Mouse (Mus musculus): ENCODE data around the gene Slc39a8. TPM values are rescaled to one million over a fixed set of nuclear protein-coding genes. Genes with fewer than 3 reads are reported as not detected.

The Slc39a8 gene
- polyA plus RNA-seq, 1 experiment from 2014 or later = 21.7 TPM

GRCm38 (mm10) chr3:135887033-135887855 lies 62.2 kb downstream of the Slc39a8 start:
- Histone ChIP-seq H3K4me1 (ENCODE audit: control insufficient read depth, insufficient read depth, low read length) (0 out of 2 replicates have a peak, but pooled peaks cover 2% of the 10 kb centered on the region), H3K9ac (ENCODE audit: low read length) (no peak overlapping the region), H3K27me3 (ENCODE audit: control insufficient read depth, insufficient read depth, low read length) (no peaks in the 10 kb centered on the region), H3K4me3 (ENCODE audit: low read depth, low read length) (no peak overlapping the region), H3K9me3 (ENCODE audit: control insufficient read depth, low read length) (no peaks in the 10 kb centered on the region), H3K36me3 (ENCODE audit: control insufficient read depth, insufficient read depth, low read length) (no peaks in the 10 kb centered on the region), H3K4me2 (no peak overlapping the region), H3K27ac (ENCODE audit: low read depth, low read length) (peak overlapping the region; percentile 25; the same call in 1 of the 2 replicates)
- no peak for DNase-seq (ENCODE audit: low spot score, missing footprints)
- peak; percentile 58 for ATAC-seq (ENCODE audit: low FRiP score)
- 71% methylated on average over 9 of the region's 9 CpGs for WGBS

- Histone ChIP-seq H3K9ac (ENCODE audit: low read length) (no peak overlapping the region), H3K9me3 (ENCODE audit: control insufficient read depth, low read length) (no peaks in the 10 kb centered on the region), H3K4me1 (ENCODE audit: control insufficient read depth, insufficient read depth, low read length) (0 out of 2 replicates have a peak, but pooled peaks cover 2% of the 10 kb centered on the region), H3K4me3 (ENCODE audit: low read depth, low read length) (no peak overlapping the region), H3K36me3 (ENCODE audit: control insufficient read depth, insufficient read depth, low read length) (no peaks in the 10 kb centered on the region), H3K4me2 (no peak overlapping the region), H3K27ac (ENCODE audit: low read depth, low read length) (no peak overlapping the region; the same call in 1 of the 2 replicates), H3K27me3 (ENCODE audit: control insufficient read depth, insufficient read depth, low read length) (no peaks in the 10 kb centered on the region)
- DNase-seq (ENCODE audit: low spot score, missing footprints) (no peak), ATAC-seq (ENCODE audit: low FRiP score) (peak; percentile 83)
- WGBS = 51% methylated on average over 5 of the region's 5 CpGs
These were observed 62.7 kb downstream of the Slc39a8 start for GRCm38 (mm10) chr3:135887856-135888155.

- H3K27me3 ChIP-seq (ENCODE audit: control insufficient read depth, insufficient read depth, low read length) = no peaks in the 10 kb centered on the region
- H3K4me2 ChIP-seq = no peak overlapping the region
- ATAC-seq (ENCODE audit: low FRiP score) = no peak
- H3K9ac ChIP-seq (ENCODE audit: low read length) = no peak overlapping the region
- no peak overlapping the region for H3K27ac ChIP-seq (ENCODE audit: low read depth, low read length)
- no peak for DNase-seq (ENCODE audit: low spot score, missing footprints)
- H3K4me3 ChIP-seq (ENCODE audit: low read depth, low read length) = no peak overlapping the region
- H3K9me3 ChIP-seq (ENCODE audit: control insufficient read depth, low read length) = no peaks in the 10 kb centered on the region
- no peaks in the 10 kb centered on the region for H3K36me3 ChIP-seq (ENCODE audit: control insufficient read depth, insufficient read depth, low read length)
- 0 out of 2 replicates have a peak, but pooled peaks cover 2% of the 10 kb centered on the region for H3K4me1 ChIP-seq (ENCODE audit: control insufficient read depth, insufficient read depth, low read length)
These were observed 64.3 kb downstream of the Slc39a8 start for GRCm38 (mm10) chr3:135889401-135889800.

- no peak for ATAC-seq (ENCODE audit: low FRiP score)
- no peak overlapping the region for H3K4me2 ChIP-seq
- no peaks in the 10 kb centered on the region for H3K9me3 ChIP-seq (ENCODE audit: control insufficient read depth, low read length)
- no peaks in the 10 kb centered on the region for H3K27me3 ChIP-seq (ENCODE audit: control insufficient read depth, insufficient read depth, low read length)
- no peak overlapping the region for H3K4me3 ChIP-seq (ENCODE audit: low read depth, low read length)
- H3K27ac ChIP-seq (ENCODE audit: low read depth, low read length) = no peak overlapping the region
- no peaks in the 10 kb centered on the region for H3K4me1 ChIP-seq (ENCODE audit: control insufficient read depth, insufficient read depth, low read length)
- 77% methylated on average over 1 of the region's 1 CpGs for WGBS
- DNase-seq (ENCODE audit: low spot score, missing footprints) = no peak
- no peak overlapping the region for H3K9ac ChIP-seq (ENCODE audit: low read length)
- H3K36me3 ChIP-seq (ENCODE audit: control insufficient read depth, insufficient read depth, low read length) = no peaks in the 10 kb centered on the region
These were observed 78.3 kb downstream of the Slc39a8 start for GRCm38 (mm10) chr3:135903366-135903765.

GRCm38 (mm10) chr3:135904881-135905280 lies 79.8 kb downstream of the Slc39a8 start:
- Histone ChIP-seq H3K4me3 (ENCODE audit: low read depth, low read length) (no peak overlapping the region), H3K36me3 (ENCODE audit: control insufficient read depth, insufficient read depth, low read length) (no peaks in the 10 kb centered on the region), H3K27ac (ENCODE audit: low read depth, low read length) (no peak overlapping the region), H3K4me1 (ENCODE audit: control insufficient read depth, insufficient read depth, low read length) (no peaks in the 10 kb centered on the region), H3K9ac (ENCODE audit: low read length) (no peak overlapping the region), H3K27me3 (ENCODE audit: control insufficient read depth, insufficient read depth, low read length) (no peaks in the 10 kb centered on the region), H3K4me2 (no peak overlapping the region), H3K9me3 (ENCODE audit: control insufficient read depth, low read length) (no peaks in the 10 kb centered on the region)
- 84% methylated on average over 6 of the region's 6 CpGs for WGBS
- DNase-seq (ENCODE audit: low spot score, missing footprints) (no peak), ATAC-seq (ENCODE audit: low FRiP score) (no peak)

GRCm38 (mm10) chr3:135905729-135906128 lies 80.7 kb downstream of the Slc39a8 start:
- no peaks in the 10 kb centered on the region for H3K9me3 ChIP-seq (ENCODE audit: control insufficient read depth, low read length)
- H3K4me1 ChIP-seq (ENCODE audit: control insufficient read depth, insufficient read depth, low read length) = no peaks in the 10 kb centered on the region
- H3K27ac ChIP-seq (ENCODE audit: low read depth, low read length) = no peak overlapping the region
- no peaks in the 10 kb centered on the region for H3K27me3 ChIP-seq (ENCODE audit: control insufficient read depth, insufficient read depth, low read length)
- WGBS = 96% methylated on average over 1 of the region's 1 CpGs
- no peaks in the 10 kb centered on the region for H3K36me3 ChIP-seq (ENCODE audit: control insufficient read depth, insufficient read depth, low read length)
- no peak overlapping the region for H3K9ac ChIP-seq (ENCODE audit: low read length)
- ATAC-seq (ENCODE audit: low FRiP score) (no peak), DNase-seq (ENCODE audit: low spot score, missing footprints) (no peak)
- no peak overlapping the region for H3K4me2 ChIP-seq
- H3K4me3 ChIP-seq (ENCODE audit: low read depth, low read length) = no peak overlapping the region

- Histone ChIP-seq H3K4me1 (ENCODE audit: control insufficient read depth, insufficient read depth, low read length) (no peaks in the 10 kb centered on the region), H3K27ac (ENCODE audit: low read depth, low read length) (no peak overlapping the region), H3K9me3 (ENCODE audit: control insufficient read depth, low read length) (no peaks in the 10 kb centered on the region), H3K4me2 (no peak overlapping the region), H3K4me3 (ENCODE audit: low read depth, low read length) (no peak overlapping the region), H3K27me3 (ENCODE audit: control insufficient read depth, insufficient read depth, low read length) (no peaks in the 10 kb centered on the region), H3K9ac (ENCODE audit: low read length) (no peak overlapping the region), H3K36me3 (ENCODE audit: control insufficient read depth, insufficient read depth, low read length) (no peaks in the 10 kb centered on the region)
- WGBS = 73% methylated on average over 3 of the region's 3 CpGs
- DNase-seq (ENCODE audit: low spot score, missing footprints) (no peak), ATAC-seq (ENCODE audit: low FRiP score) (no peak)
These were observed 81.9 kb downstream of the Slc39a8 start for GRCm38 (mm10) chr3:135907028-135907427.

- 88% methylated on average over 4 of the region's 4 CpGs for WGBS
- DNase-seq (ENCODE audit: low spot score, missing footprints) (no peak), ATAC-seq (ENCODE audit: low FRiP score) (no peak)
- Histone ChIP-seq H3K9me3 (ENCODE audit: control insufficient read depth, low read length) (no peaks in the 10 kb centered on the region), H3K4me2 (no peak overlapping the region), H3K27me3 (ENCODE audit: control insufficient read depth, insufficient read depth, low read length) (no peaks in the 10 kb centered on the region), H3K4me1 (ENCODE audit: control insufficient read depth, insufficient read depth, low read length) (peaks cover 5% of the 10 kb centered on the region; the same call in 1 of the 2 replicates), H3K4me3 (ENCODE audit: low read depth, low read length) (no peak overlapping the region), H3K27ac (ENCODE audit: low read depth, low read length) (no peak overlapping the region), H3K36me3 (ENCODE audit: control insufficient read depth, insufficient read depth, low read length) (no peaks in the 10 kb centered on the region), H3K9ac (ENCODE audit: low read length) (no peak overlapping the region)
These were observed 90.9 kb downstream of the Slc39a8 start for GRCm38 (mm10) chr3:135915941-135916340.

GRCm38 (mm10) chr3:135918566-135919180 lies 93.6 kb downstream of the Slc39a8 start:
- DNase-seq (ENCODE audit: low spot score, missing footprints) (no peak), ATAC-seq (ENCODE audit: low FRiP score) (peak; percentile 65)
- Histone ChIP-seq H3K27me3 (ENCODE audit: control insufficient read depth, insufficient read depth, low read length) (no peaks in the 10 kb centered on the region), H3K4me2 (no peak overlapping the region), H3K4me1 (ENCODE audit: control insufficient read depth, insufficient read depth, low read length) (peaks cover 5% of the 10 kb centered on the region; the same call in 1 of the 2 replicates), H3K4me3 (ENCODE audit: low read depth, low read length) (no peak overlapping the region), H3K36me3 (ENCODE audit: control insufficient read depth, insufficient read depth, low read length) (no peaks in the 10 kb centered on the region), H3K9me3 (ENCODE audit: control insufficient read depth, low read length) (no peaks in the 10 kb centered on the region), H3K27ac (ENCODE audit: low read depth, low read length) (no peak overlapping the region), H3K9ac (ENCODE audit: low read length) (no peak overlapping the region)
- 51% methylated on average over 5 of the region's 5 CpGs for WGBS

Measured in midbrain, embryonic 11.5 days (tissue).